Mouse (Mus musculus) ES-E14 (cell line): ENCODE measurements around the gene Cfap157. TPM values are rescaled to one million over a fixed set of nuclear protein-coding genes. Genes with fewer than 3 reads are reported as not detected.

Experiments
- DNase-seq: peaks from one replicate; pipeline ENCODE4 v3.0.0-alpha.2; 2013; ENCODE audit warnings: low read depth, low spot score
- H3K27ac ChIP-seq: 2 replicates; pipeline ENCODE4 v1.5.1; 2012; ENCODE audit warnings: low read depth, mild to moderate bottlenecking, low read length, moderate library complexity, mixed read lengths; ENCODE audit not compliant: poor library complexity, insufficient read depth, severe bottlenecking
- H3K36me3 ChIP-seq: 2 replicates; pipeline ENCODE4 v1.6.1; 2012; ENCODE audit warnings: mild to moderate bottlenecking, low read length, moderate library complexity, mixed read lengths; ENCODE audit not compliant: control insufficient read depth, poor library complexity, insufficient read depth, severe bottlenecking
- H3K4me1 ChIP-seq, 2 experiments: fragments of 150-350 bp in 1 of 2; sonication (generic) in 1 of 2; 2 replicates each; pipeline ENCODE4 v1.6.1; 2012; ENCODE audit warnings: low read length in 2 of 2, mild to moderate bottlenecking in 1 of 2, mixed read lengths in 1 of 2; ENCODE audit not compliant: control insufficient read depth in 2 of 2, insufficient read depth in 2 of 2, poor library complexity in 1 of 2
- H3K4me3 ChIP-seq, 2 experiments: fragments of 150-350 bp in 1 of 2; sonication (generic) in 1 of 2; 2 replicates each; pipeline ENCODE4 v1.5.1; 2012; ENCODE audit warnings: low read length in 2 of 2, low read depth in 1 of 2, mild to moderate bottlenecking in 1 of 2, mixed read lengths in 1 of 2; ENCODE audit not compliant: insufficient read depth in 1 of 2, poor library complexity in 1 of 2, severe bottlenecking in 1 of 2
- H3K9ac ChIP-seq: 2 replicates; pipeline ENCODE4 v1.6.1; 2012; ENCODE audit warnings: low read depth, mild to moderate bottlenecking, low read length, mixed read lengths; ENCODE audit not compliant: poor library complexity, insufficient read depth, severe bottlenecking
- H3K9me3 ChIP-seq: fragments of 150-350 bp; sonication (generic); 2 replicates; pipeline ENCODE4 v1.6.1; 2012; ENCODE audit warnings: low read depth, mild to moderate bottlenecking, low read length; ENCODE audit not compliant: control insufficient read depth, insufficient read depth
- CHD2 ChIP-seq: IDR thresholded peaks from 2 replicates; pipeline ENCODE4 v1.6.1; 2014; ENCODE audit warnings: mild to moderate bottlenecking, low read depth, low read length, inconsistent platforms
- HCFC1 ChIP-seq: IDR thresholded peaks from 2 replicates; pipeline ENCODE4 v1.6.1; 2012; ENCODE audit warnings: low read length, inconsistent platforms, borderline replicate concordance; ENCODE audit not compliant: insufficient read depth
- MAFK ChIP-seq: IDR thresholded peaks from 2 replicates; pipeline ENCODE4 v1.6.1; 2014; ENCODE audit warnings: mild to moderate bottlenecking, low read depth, low read length, inconsistent platforms; ENCODE audit not compliant: insufficient read depth
- ZC3H11A ChIP-seq: IDR thresholded peaks from 2 replicates; pipeline ENCODE4 v1.6.1; 2012; ENCODE audit warnings: low read depth, mild to moderate bottlenecking, inconsistent platforms, low read length, borderline replicate concordance
- ZNF384 ChIP-seq: IDR thresholded peaks from 2 replicates; pipeline ENCODE4 v1.6.1; 2012; ENCODE audit warnings: low read depth, low read length, inconsistent platforms
- in situ Hi-C, 2 experiments: fragments of 600-800 bp; cut with MboI; formaldehyde crosslinking; loops; one replicate each; pipeline ENCODE4 v1.15.1; 2025; ENCODE audit warnings: low sequenced_read_pairs in 2 of 2, inconsistent platforms in 1 of 2; ENCODE audit not compliant: unreplicated experiment in 2 of 2
- total RNA-seq: library from RNA; depleted of rRNA; stranded (reverse); fragments of 300-350 nt; gene quantifications from 2 replicates; pipeline ENCODE4 v1.2.3, GENCODE M21; 2012; rRNA removed

The Cfap157 gene
- total RNA-seq, 1 experiment: not detected

DNA sequence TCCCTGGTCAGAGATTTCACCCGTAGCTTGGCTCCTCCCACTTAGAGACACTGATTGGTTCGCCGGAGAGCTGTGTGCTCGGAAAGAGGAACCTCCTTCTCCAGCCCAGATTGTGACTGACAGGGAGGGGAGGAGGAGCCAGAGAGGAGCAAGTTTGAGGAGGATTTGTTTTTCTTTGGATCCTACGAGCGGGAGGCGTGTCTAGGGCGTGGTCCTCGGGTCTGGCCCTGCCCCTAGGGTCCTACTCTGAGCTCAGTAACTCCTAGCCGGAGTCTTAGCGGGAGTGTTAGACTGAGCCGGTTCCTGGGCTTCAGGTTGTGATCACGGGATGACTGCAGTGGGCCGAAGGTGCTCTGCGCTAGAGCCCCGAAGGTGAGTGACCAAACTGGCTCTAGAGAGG, 56.8 kb downstream of the Cfap157 start:
- DNase-seq: peak; percentile 99
- Histone ChIP-seq H3K9me3 (no peaks in the 10 kb centered on the region), H3K9ac (peak overlapping the region; percentile 58), H3K4me1 (peaks cover 2 to 5% of the 10 kb centered on the region in 2 experiments; a peak in 2 of 4 replicates), H3K4me3 (peak overlapping the region; percentile 32 to 56; a peak in 3 of 4 replicates), H3K27ac (no peak overlapping the region), H3K36me3 (no peaks in the 10 kb centered on the region)
- in situ Hi-C loops: no loop called here
- TF ChIP-seq MAFK (no peak), ZC3H11A (no peak), HCFC1 (no peak), CHD2 (no peak), ZNF384 (no peak)

Other genes starting within 250 kb of the Cfap157 start
- 11.6 TPM in 2 replicates for gene Fam102a, start 249.1 kb downstream of the Cfap157 start, total RNA-seq
- 38.0 and 44.1 TPM in 2 replicates for gene Dpm2, start 213.6 kb downstream of the Cfap157 start, total RNA-seq
- gene Pip5kl1, start 209.6 kb downstream of the Cfap157 start, total RNA-seq: 3.5 and 5.0 TPM in 2 replicates
- gene 9430097D07Rik, start 208.7 kb downstream of the Cfap157 start, total RNA-seq: 0.37 and 0.71 TPM in 2 replicates
- 9.4 and 14.8 TPM in 2 replicates for gene St6galnac4, start 197.3 kb downstream of the Cfap157 start, total RNA-seq
- 18.0 and 27.2 TPM in 2 replicates for gene St6galnac6, start 184.7 kb downstream of the Cfap157 start, total RNA-seq
- 77.4 and 90.8 TPM in 2 replicates for gene Ak1, start 162.7 kb downstream of the Cfap157 start, total RNA-seq
- 18.3 and 36.8 TPM in 2 replicates for gene Eng, start 137.8 kb downstream of the Cfap157 start, total RNA-seq
- 61.2 and 84.6 TPM in 2 replicates for gene Fpgs, start 80.3 kb downstream of the Cfap157 start, total RNA-seq
- gene Cdk9, start 71.4 kb downstream of the Cfap157 start, total RNA-seq: 68.0 and 72.4 TPM in 2 replicates
- gene Sh2d3c, start 63.4 kb downstream of the Cfap157 start, total RNA-seq: 1.7 and 1.8 TPM in 2 replicates
- not detected in 2 replicates for gene 6330409D20Rik, start 43.4 kb downstream of the Cfap157 start, total RNA-seq
- 75.9 and 124 TPM in 2 replicates for gene Tor2a, start 27.2 kb downstream of the Cfap157 start, total RNA-seq
- gene Ttc16, start 8.8 kb downstream of the Cfap157 start, total RNA-seq: 0.94 and 2.2 TPM in 2 replicates
- gene Ptrh1, start 8.6 kb downstream of the Cfap157 start, total RNA-seq: 14.9 and 20.9 TPM in 2 replicates
- 4.0 and 6.6 TPM in 2 replicates for gene Stxbp1, start 62.8 kb upstream of the Cfap157 start, total RNA-seq
- 65.3 and 90.0 TPM in 2 replicates for gene Fam129b, start 91.7 kb upstream of the Cfap157 start, total RNA-seq
- 2,117 and 2,535 TPM in 2 replicates for gene Rpl12, start 177.1 kb upstream of the Cfap157 start, total RNA-seq
- 16.7 and 27.7 TPM in 2 replicates for gene Lrsam1, start 177.2 kb upstream of the Cfap157 start, total RNA-seq
- gene Slc2a8, start 197.7 kb upstream of the Cfap157 start, total RNA-seq: 25.7 and 77.9 TPM in 2 replicates